Mouse (Mus musculus): Measurements from ENCODE around the gene Ccdc50.

The Ccdc50 gene

GRCm38 (mm10) chr16:27391845-27392244, 3.2 kb downstream of the Ccdc50 start:
- no peak for DNase-seq (ENCODE audit: extremely low read depth, insufficient read length, low spot score)

- no peak for DNase-seq (ENCODE audit: extremely low read depth, insufficient read length, low spot score)
Observed at GRCm38 (mm10) chr16:27395251-27396037, 6.8 kb downstream of the Ccdc50 start.

GRCm38 (mm10) chr16:27396951-27397350, 8.3 kb downstream of the Ccdc50 start:
- no peak for DNase-seq (ENCODE audit: extremely low read depth, insufficient read length, low spot score)

- no peak for DNase-seq (ENCODE audit: extremely low read depth, insufficient read length, low spot score)
Observed at GRCm38 (mm10) chr16:27399026-27399718, 10.5 kb downstream of the Ccdc50 start.

GRCm38 (mm10) chr16:27399719-27400253, 11.1 kb downstream of the Ccdc50 start:
- no peak for DNase-seq (ENCODE audit: extremely low read depth, insufficient read length, low spot score)

- DNase-seq (ENCODE audit: extremely low read depth, insufficient read length, low spot score): peak; percentile 11
Observed at GRCm38 (mm10) chr16:27401579-27401978, 12.9 kb downstream of the Ccdc50 start.

- no peak for DNase-seq (ENCODE audit: extremely low read depth, insufficient read length, low spot score)
Observed at GRCm38 (mm10) chr16:27404107-27404506, 15.4 kb downstream of the Ccdc50 start.

- DNase-seq (ENCODE audit: extremely low read depth, insufficient read length, low spot score): no peak
Observed at GRCm38 (mm10) chr16:27416937-27417584, 28.4 kb downstream of the Ccdc50 start.

- DNase-seq (ENCODE audit: extremely low read depth, insufficient read length, low spot score): no peak
Observed at GRCm38 (mm10) chr16:27417632-27418031, 29.0 kb downstream of the Ccdc50 start.

GRCm38 (mm10) chr16:27420982-27421381, 32.3 kb downstream of the Ccdc50 start:
- DNase-seq (ENCODE audit: extremely low read depth, insufficient read length, low spot score): no peak

GRCm38 (mm10) chr16:27435034-27435433, 46.4 kb downstream of the Ccdc50 start:
- DNase-seq (ENCODE audit: extremely low read depth, insufficient read length, low spot score): no peak

GRCm38 (mm10) chr16:27443941-27444340, 55.3 kb downstream of the Ccdc50 start:
- DNase-seq (ENCODE audit: extremely low read depth, insufficient read length, low spot score): no peak

GRCm38 (mm10) chr16:27449360-27449759, 60.7 kb downstream of the Ccdc50 start:
- DNase-seq (ENCODE audit: extremely low read depth, insufficient read length, low spot score): no peak

GRCm38 (mm10) chr16:27450655-27451054, 62.0 kb downstream of the Ccdc50 start:
- no peak for DNase-seq (ENCODE audit: extremely low read depth, insufficient read length, low spot score)

- DNase-seq (ENCODE audit: extremely low read depth, insufficient read length, low spot score): no peak
Observed at GRCm38 (mm10) chr16:27453396-27453795, 64.7 kb downstream of the Ccdc50 start.

- DNase-seq (ENCODE audit: extremely low read depth, insufficient read length, low spot score): no peak
Observed at GRCm38 (mm10) chr16:27453823-27454222, 65.2 kb downstream of the Ccdc50 start.

GRCm38 (mm10) chr16:27457273-27457672, 68.6 kb downstream of the Ccdc50 start:
- DNase-seq (ENCODE audit: extremely low read depth, insufficient read length, low spot score): peak; percentile 37

GRCm38 (mm10) chr16:27468731-27469130, 80.1 kb downstream of the Ccdc50 start:
- DNase-seq (ENCODE audit: extremely low read depth, insufficient read length, low spot score): peak; percentile 15

GRCm38 (mm10) chr16:27471389-27471788, 82.7 kb downstream of the Ccdc50 start:
- no peak for DNase-seq (ENCODE audit: extremely low read depth, insufficient read length, low spot score)

- no peak for DNase-seq (ENCODE audit: extremely low read depth, insufficient read length, low spot score)
Observed at GRCm38 (mm10) chr16:27483834-27484233, 95.2 kb downstream of the Ccdc50 start.

Measured in 3134 (cell line).